Mouse (Mus musculus): ENCODE measurements around the gene Jmjd1c.
A peak's percentile ranks its signal among the peaks of the same experiment; 100 is the strongest.

Gene Jmjd1c

GRCm38 (mm10) chr10:67126859-67127758 is 31.2 kb downstream of the Jmjd1c start:
- no peak for DNase-seq (ENCODE audit: low read depth, low spot score)

- no peak for DNase-seq (ENCODE audit: low read depth, low spot score)
Observed at GRCm38 (mm10) chr10:67129531-67129930, 33.6 kb downstream of the Jmjd1c start.

- no peak for DNase-seq (ENCODE audit: low read depth, low spot score)
Observed at GRCm38 (mm10) chr10:67131709-67132108, 35.8 kb downstream of the Jmjd1c start.

GRCm38 (mm10) chr10:67134322-67134721 is 38.4 kb downstream of the Jmjd1c start:
- DNase-seq (ENCODE audit: low read depth, low spot score) = peak; percentile 39

- no peak for DNase-seq (ENCODE audit: low read depth, low spot score)
Observed at GRCm38 (mm10) chr10:67137437-67137836, 41.5 kb downstream of the Jmjd1c start.

GRCm38 (mm10) chr10:67143661-67144060 is 47.7 kb downstream of the Jmjd1c start:
- no peak for DNase-seq (ENCODE audit: low read depth, low spot score)

- no peak for DNase-seq (ENCODE audit: low read depth, low spot score)
Observed at GRCm38 (mm10) chr10:67144269-67144668, 48.3 kb downstream of the Jmjd1c start.

- no peak for DNase-seq (ENCODE audit: low read depth, low spot score)
Observed at GRCm38 (mm10) chr10:67145623-67146022, 49.7 kb downstream of the Jmjd1c start.

- peak; percentile 41 for DNase-seq (ENCODE audit: low read depth, low spot score)
Observed at GRCm38 (mm10) chr10:67151766-67152165, 55.8 kb downstream of the Jmjd1c start.

GRCm38 (mm10) chr10:67154647-67155046 is 58.7 kb downstream of the Jmjd1c start:
- no peak for DNase-seq (ENCODE audit: low read depth, low spot score)

GRCm38 (mm10) chr10:67174049-67174448 is 78.1 kb downstream of the Jmjd1c start:
- DNase-seq (ENCODE audit: low read depth, low spot score) = no peak

- no peak for DNase-seq (ENCODE audit: low read depth, low spot score)
Observed at GRCm38 (mm10) chr10:67176031-67176430, 80.1 kb downstream of the Jmjd1c start.

GRCm38 (mm10) chr10:67176932-67177331 is 81.0 kb downstream of the Jmjd1c start:
- no peak for DNase-seq (ENCODE audit: low read depth, low spot score)

GRCm38 (mm10) chr10:67177410-67177809 is 81.5 kb downstream of the Jmjd1c start:
- no peak for DNase-seq (ENCODE audit: low read depth, low spot score)

GRCm38 (mm10) chr10:67180021-67180420 is 84.1 kb downstream of the Jmjd1c start:
- no peak for DNase-seq (ENCODE audit: low read depth, low spot score)

- no peak for DNase-seq (ENCODE audit: low read depth, low spot score)
Observed at GRCm38 (mm10) chr10:67180799-67181198, 84.9 kb downstream of the Jmjd1c start.

GRCm38 (mm10) chr10:67182651-67183050 is 86.7 kb downstream of the Jmjd1c start:
- DNase-seq (ENCODE audit: low read depth, low spot score) = no peak

GRCm38 (mm10) chr10:67183086-67183485 is 87.2 kb downstream of the Jmjd1c start:
- no peak for DNase-seq (ENCODE audit: low read depth, low spot score)

GRCm38 (mm10) chr10:67184441-67185070 is 88.6 kb downstream of the Jmjd1c start:
- DNase-seq (ENCODE audit: low read depth, low spot score) = no peak

- peak; percentile 62 for DNase-seq (ENCODE audit: low read depth, low spot score)
Observed at GRCm38 (mm10) chr10:67185491-67186081, 89.7 kb downstream of the Jmjd1c start.

GRCm38 (mm10) chr10:67186489-67186888 is 90.6 kb downstream of the Jmjd1c start:
- no peak for DNase-seq (ENCODE audit: low read depth, low spot score)

- DNase-seq (ENCODE audit: low read depth, low spot score) = no peak
Observed at GRCm38 (mm10) chr10:67187001-67187453, 91.1 kb downstream of the Jmjd1c start.
